9 mouse cellular contexts compared by ENCODE assay signal in the genomic region with DNA sequence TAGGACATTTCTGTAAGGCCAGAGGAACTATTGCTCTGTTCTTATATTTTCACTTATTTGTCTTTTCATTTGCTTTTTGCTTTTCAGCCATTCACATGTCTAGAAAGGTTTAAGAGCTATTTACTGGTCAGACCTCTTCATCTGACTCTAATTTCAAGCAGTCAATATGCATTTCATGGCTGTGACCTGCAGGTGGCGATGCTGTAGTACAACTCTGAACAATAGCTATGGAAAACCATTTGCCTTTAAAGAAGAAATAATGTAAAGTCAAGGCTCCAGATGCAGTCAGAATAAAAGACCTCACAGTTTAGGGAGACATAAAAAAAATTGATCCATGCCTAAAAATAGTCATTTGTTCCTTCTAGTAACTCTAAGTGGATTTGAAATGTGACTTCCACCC.
DNase-seq lines count a peak whose midpoint lies in the region; ATAC-seq and TF ChIP-seq lines count a peak whose summit lies in the region.
"Had no signal": no experiment of that assay in that cellular context is flagged by ENCODE, and none has a peak within 500 bp of the region (broad histone marks: within the 10 kb centered on the region; RNA-seq: fewer than 3 reads in every experiment).

No protein-coding gene starts in this region.

- ATAC-seq in cerebellum, adult (ENCODE audit: insufficient number of reproducible peaks, low FRiP score, low TSS enrichment) = no peak
- no peak for ATAC-seq in erythroblast, adult 5-6 weeks (replicated peaks; ENCODE audit: low FRiP score, poor library complexity, severe bottlenecking)

- H3K27me3 ChIP-seq in cerebellum, adult 2 months (ENCODE audit: control insufficient read depth, insufficient read depth, low read length) = no peaks in the 10 kb centered on the region
- H3K27me3 ChIP-seq: liver, embryonic 15.5 days had no signal

- H3K27ac ChIP-seq in cerebellum, adult 2 months (ENCODE audit: insufficient read depth, low read length) = no peak overlapping the region
- no peak overlapping the region for H3K27ac ChIP-seq in left cerebral cortex, adult 2 months
- H3K27ac ChIP-seq: liver, embryonic 15.5 days had no signal

- TF ChIP-seq CTCF in cerebellum, adult 2 months (IDR thresholded peaks at IDR 0.05; ENCODE audit: borderline replicate concordance, insufficient read depth, low read depth, low read length) = no peak
- TF ChIP-seq CTCF in lung, adult 2 months (IDR thresholded peaks at IDR 0.05; ENCODE audit: insufficient read depth, low read length) = no peak
- peak; percentile 66 for TF ChIP-seq CTCF in left cerebral cortex, adult 2 months (IDR thresholded peaks at IDR 0.05)

- no peak for TF ChIP-seq POLR2A in cerebellum, adult 2 months (IDR thresholded peaks at IDR 0.05; ENCODE audit: borderline replicate concordance, insufficient read depth, low read length)
- no peak for TF ChIP-seq POLR2A in lung, adult 2 months (IDR thresholded peaks at IDR 0.05; ENCODE audit: borderline replicate concordance, extremely low read depth, low read depth, low read length)

- no peaks in the 10 kb centered on the region for H3K4me1 ChIP-seq in cerebellum, adult 2 months (ENCODE audit: control insufficient read depth, insufficient read depth, low read length)
- no peaks in the 10 kb centered on the region for H3K4me1 ChIP-seq in lung, adult 2 months (ENCODE audit: control insufficient read depth, insufficient read depth, low read length)
- H3K4me1 ChIP-seq: liver, embryonic 15.5 days had no signal

- no peak overlapping the region for H3K4me3 ChIP-seq in cerebellum, adult 2 months (replicated peaks; ENCODE audit: insufficient read depth, low read depth, low read length)
- no peak overlapping the region for H3K4me3 ChIP-seq in lung, adult 2 months (replicated peaks; ENCODE audit: extremely low read depth, low read depth, low read length)
- no peak overlapping the region for H3K4me3 ChIP-seq in left cerebral cortex, adult 2 months
- H3K4me3 ChIP-seq: liver, embryonic 15.5 days had no signal

- intact Hi-C loops in left cerebral cortex, adult 2 months (cut with DNase I) = no loop called here

- WGBS in cerebellum, adult 2 months = 2% methylated on average over 1 of the region's 1 CpGs
- 4% methylated on average over 1 of the region's 1 CpGs for WGBS in lung, adult 2 months

- DNase-seq in cerebellum, adult 2 months = peak; percentile 3 to 20
- DNase-seq in lung, adult 2 months = peak; percentile 3
- no peak for DNase-seq in lung, postnatal 25 days (ENCODE audit: low spot score)
- peak; percentile 4 to 21 for DNase-seq in cerebellum, postnatal 36 days
- DNase-seq in left cerebral cortex, adult 2 months (ENCODE audit: extremely low spot score in 1 of 2, low spot score in 2 of 2) = peak; percentile 8 to 28
- peak; percentile 24 to 35 for DNase-seq in right cerebral cortex, postnatal 10 days (ENCODE audit: low spot score in 2 of 2)
